Mouse (Mus musculus) forebrain, embryonic 16.5 days (tissue): ENCODE data around the gene Syne3. TPM values are rescaled to one million over a fixed set of nuclear protein-coding genes. Genes with fewer than 3 reads are reported as not detected.

ENCODE experiments used
- ATAC-seq: fragments of 200-750 bp; cut with Nextera tagmentation; 2 replicates; pipeline ENCODE4 v1.8.0; 2017; ENCODE audit warnings: mild to moderate bottlenecking, moderate library complexity
- H3K27ac ChIP-seq: fragments of 300-500 bp; sonication (generic); 2 replicates; pipeline ENCODE4 v1.5.1; 2014; ENCODE audit warnings: low read length, control low read depth
- H3K27me3 ChIP-seq: fragments of 300-500 bp; sonication (generic); replicated peaks from 2 replicates; pipeline ENCODE4 v1.6.1; 2014; ENCODE audit warnings: low read length; ENCODE audit not compliant: control insufficient read depth, insufficient read depth
- H3K36me3 ChIP-seq: fragments of 300-500 bp; sonication (generic); 2 replicates; pipeline ENCODE4 v1.6.1; 2014; ENCODE audit not compliant: control insufficient read depth, insufficient read depth
- H3K4me1 ChIP-seq: fragments of 300-500 bp; sonication (generic); replicated peaks from 2 replicates; pipeline ENCODE4 v1.6.1; 2014; ENCODE audit warnings: low read length; ENCODE audit not compliant: control insufficient read depth, insufficient read depth
- H3K4me2 ChIP-seq: fragments of 300-500 bp; sonication (generic); 2 replicates; pipeline ENCODE4 v1.6.1; 2014; ENCODE audit warnings: mild to moderate bottlenecking, low read length, control low read depth
- H3K4me3 ChIP-seq: fragments of 300-500 bp; sonication (generic); replicated peaks from 2 replicates; pipeline ENCODE4 v1.5.1; 2014; ENCODE audit warnings: mild to moderate bottlenecking, low read length, control low read depth
- H3K9ac ChIP-seq: fragments of 300-500 bp; sonication (generic); replicated peaks from 2 replicates; pipeline ENCODE4 v1.6.1; 2014; ENCODE audit warnings: low read depth, low read length, control low read depth
- H3K9me3 ChIP-seq: fragments of 300-500 bp; sonication (generic); 2 replicates; pipeline ENCODE4 v1.6.1; 2016; ENCODE audit warnings: low read length; ENCODE audit not compliant: control insufficient read depth
- WGBS: fragments of 180-500 bp; shearing (Covaris S2); extraction: QIAGEN DNeasy Blood & Tissue Kit; methylation state at CpG from one replicate; pipeline ENCODE4 v1.1.7; 2014; 5-methylcytosine and 5-hydroxymethylcytosine counted together
- polyA plus RNA-seq: library from polyadenylated mRNA; unstranded; fragments of >200 nt; fragmentation: Nextera tagmentation; extraction: Ambion mirVana; gene quantifications from 2 replicates; pipeline ENCODE4 v1.2.1, GENCODE M21; 2015

Syne3 gene
- polyA plus RNA-seq, 1 experiment from 2014 or later: 0.20 TPM

- 33% methylated on average over 15 of the region's 15 CpGs for WGBS
- Histone ChIP-seq H3K4me2 (no peak overlapping the region), H3K27ac (no peak overlapping the region), H3K4me1 (peaks cover 12% of the 10 kb centered on the region), H3K36me3 (peaks cover 6% of the 10 kb centered on the region), H3K4me3 (no peak overlapping the region), H3K27me3 (no peaks in the 10 kb centered on the region), H3K9me3 (peaks cover 2% of the 10 kb centered on the region; the same call in 1 of the 2 replicates), H3K9ac (no peak overlapping the region)
- no peak for ATAC-seq
Measured at GRCm38 (mm10) chr12:105027323-105027991, 17.8 kb upstream of the Syne3 start.

GRCm38 (mm10) chr12:105025947-105026586 is 16.5 kb upstream of the Syne3 start:
- Histone ChIP-seq H3K36me3 (peaks cover 6% of the 10 kb centered on the region), H3K27ac (no peak overlapping the region), H3K4me2 (no peak overlapping the region), H3K9me3 (peaks cover 2% of the 10 kb centered on the region; the same call in 1 of the 2 replicates), H3K4me3 (no peak overlapping the region), H3K9ac (no peak overlapping the region), H3K27me3 (no peaks in the 10 kb centered on the region), H3K4me1 (peaks cover 7% of the 10 kb centered on the region)
- WGBS: 56% methylated on average over 10 of the region's 10 CpGs
- no peak for ATAC-seq

- H3K27me3 ChIP-seq: no peaks in the 10 kb centered on the region
- H3K36me3 ChIP-seq: peaks cover 6% of the 10 kb centered on the region
- ATAC-seq: peak; percentile 44
- H3K4me3 ChIP-seq: no peak overlapping the region
- peaks cover 2% of the 10 kb centered on the region; the same call in 1 of the 2 replicates for H3K9me3 ChIP-seq
- 52% methylated on average over 8 of the region's 8 CpGs for WGBS
- H3K9ac ChIP-seq: no peak overlapping the region
- H3K4me1 ChIP-seq: peaks cover under 1% of the 10 kb centered on the region; the same call in 1 of the 2 replicates
- no peak overlapping the region for H3K27ac ChIP-seq
- no peak overlapping the region for H3K4me2 ChIP-seq
Measured at GRCm38 (mm10) chr12:105025271-105025946, 15.8 kb upstream of the Syne3 start.

GRCm38 (mm10) chr12:105022776-105023175 is 13.2 kb upstream of the Syne3 start:
- no peak for ATAC-seq
- 96% methylated on average over 9 of the region's 9 CpGs for WGBS
- Histone ChIP-seq H3K9me3 (peaks cover 2% of the 10 kb centered on the region; the same call in 1 of the 2 replicates), H3K27ac (no peak overlapping the region), H3K9ac (no peak overlapping the region), H3K4me1 (0 out of 2 replicates have a peak, but pooled peaks cover 3% of the 10 kb centered on the region), H3K36me3 (no peaks in the 10 kb centered on the region), H3K27me3 (no peaks in the 10 kb centered on the region), H3K4me3 (no peak overlapping the region), H3K4me2 (no peak overlapping the region)

GRCm38 (mm10) chr12:105022141-105022540 is 12.5 kb upstream of the Syne3 start:
- no peak overlapping the region for H3K27ac ChIP-seq
- no peak overlapping the region for H3K4me3 ChIP-seq
- H3K9ac ChIP-seq: no peak overlapping the region
- no peaks in the 10 kb centered on the region for H3K27me3 ChIP-seq
- H3K36me3 ChIP-seq: no peaks in the 10 kb centered on the region
- WGBS: 67% methylated on average over 7 of the region's 7 CpGs
- H3K9me3 ChIP-seq: peaks cover 2% of the 10 kb centered on the region; the same call in 1 of the 2 replicates
- ATAC-seq: no peak
- H3K4me1 ChIP-seq: 0 out of 2 replicates have a peak, but pooled peaks cover 3% of the 10 kb centered on the region
- no peak overlapping the region for H3K4me2 ChIP-seq

- no peak for ATAC-seq
- Histone ChIP-seq H3K4me3 (no peak overlapping the region), H3K27ac (no peak overlapping the region), H3K9me3 (peaks cover 2% of the 10 kb centered on the region; the same call in 1 of the 2 replicates), H3K4me1 (0 out of 2 replicates have a peak, but pooled peaks cover 3% of the 10 kb centered on the region), H3K36me3 (no peaks in the 10 kb centered on the region), H3K4me2 (no peak overlapping the region), H3K27me3 (no peaks in the 10 kb centered on the region), H3K9ac (no peak overlapping the region)
- 91% methylated on average over 8 of the region's 8 CpGs for WGBS
Measured at GRCm38 (mm10) chr12:105021441-105022069, 11.9 kb upstream of the Syne3 start.

- Histone ChIP-seq H3K27ac (no peak overlapping the region), H3K4me1 (0 out of 2 replicates have a peak, but pooled peaks cover 3% of the 10 kb centered on the region), H3K4me2 (no peak overlapping the region), H3K9ac (no peak overlapping the region), H3K27me3 (no peaks in the 10 kb centered on the region), H3K9me3 (peaks cover 2% of the 10 kb centered on the region; the same call in 1 of the 2 replicates), H3K4me3 (no peak overlapping the region), H3K36me3 (no peaks in the 10 kb centered on the region)
- no peak for ATAC-seq
- 50% methylated on average over 19 of the region's 19 CpGs for WGBS
Measured at GRCm38 (mm10) chr12:105019359-105020219, 10.0 kb upstream of the Syne3 start.

- Histone ChIP-seq H3K27me3 (no peaks in the 10 kb centered on the region), H3K4me3 (no peak overlapping the region), H3K4me1 (0 out of 2 replicates have a peak, but pooled peaks cover 3% of the 10 kb centered on the region), H3K36me3 (no peaks in the 10 kb centered on the region), H3K9me3 (no peaks in the 10 kb centered on the region), H3K27ac (peak overlapping the region; percentile 5), H3K9ac (no peak overlapping the region), H3K4me2 (no peak overlapping the region)
- peak; percentile 28; the same call in 1 of the 2 replicates for ATAC-seq
- 60% methylated on average over 10 of the region's 10 CpGs for WGBS
Measured at GRCm38 (mm10) chr12:105016639-105017038, 7.0 kb upstream of the Syne3 start.
